Mouse (Mus musculus): ENCODE data around the gene Tmem80. TPM values are rescaled to one million over a fixed set of nuclear protein-coding genes. Genes with fewer than 3 reads are reported as not detected.

Tmem80 gene
- 27.8 TPM for polyA plus RNA-seq (2014; fragmentation: Illumina TruSeq; extraction: RNeasy Lipid Tissue Mini Kit (QIAGEN cat#74804); ENCODE audit: low read depth, low replicate concordance)

DNA sequence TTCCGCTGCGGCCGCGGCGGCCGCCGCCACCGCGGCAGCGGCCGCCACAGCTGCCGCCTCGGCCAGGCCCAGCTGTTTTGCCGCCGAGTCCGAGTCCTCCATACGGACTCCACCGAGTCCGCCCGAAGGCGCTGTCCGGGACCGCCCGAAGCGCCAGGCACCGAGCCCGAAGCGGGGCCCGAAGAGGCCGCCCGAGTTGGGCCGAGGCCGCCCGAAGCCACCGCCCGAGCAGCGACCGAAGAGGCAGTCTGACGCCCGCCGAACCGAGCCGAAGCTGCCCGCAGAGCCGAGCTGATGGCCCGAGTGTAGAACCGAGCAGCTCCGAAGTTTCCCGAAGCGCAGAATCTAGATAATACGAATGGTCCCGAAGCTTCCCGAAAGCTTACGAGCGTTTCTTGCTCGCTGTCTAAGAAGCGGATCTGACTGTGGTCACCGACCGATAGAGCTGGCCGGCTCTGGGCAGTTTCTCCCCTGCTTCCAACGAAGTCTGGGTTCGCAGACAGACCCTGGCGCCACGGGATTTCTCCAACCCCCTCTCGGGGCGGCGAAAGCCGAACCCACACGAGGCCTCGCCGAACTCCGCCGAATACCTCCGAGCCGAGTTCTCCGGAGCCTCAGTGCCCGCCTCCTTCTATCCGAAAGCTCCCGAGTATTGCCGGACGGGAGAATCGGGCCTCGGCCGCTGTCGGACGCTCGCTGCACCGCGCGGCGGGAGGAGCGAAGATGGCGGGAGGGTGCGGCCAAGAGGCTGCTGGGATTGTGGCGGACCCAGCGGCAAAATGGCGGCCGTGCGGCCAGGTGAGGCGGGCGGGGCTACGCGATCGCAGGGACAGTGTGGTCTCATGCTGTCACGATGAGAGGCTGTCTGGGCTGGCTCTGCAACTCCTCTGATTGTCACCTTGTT lies at the start of gene Tmem80, which contains the start of gene Deaf1:
Tmem80 (plus strand) TSS at position 271 of the 904 bp plus-strand sequence.
Deaf1 (minus strand) TSS at position 222 of the 904 bp plus-strand sequence.

GRCm38 (mm10) chr7:141278766-141279590 lies 48.6 kb upstream of the Tmem80 start, which contains the start of gene Sct:
Sct (minus strand) TSS chr7:141279133.

DNA sequence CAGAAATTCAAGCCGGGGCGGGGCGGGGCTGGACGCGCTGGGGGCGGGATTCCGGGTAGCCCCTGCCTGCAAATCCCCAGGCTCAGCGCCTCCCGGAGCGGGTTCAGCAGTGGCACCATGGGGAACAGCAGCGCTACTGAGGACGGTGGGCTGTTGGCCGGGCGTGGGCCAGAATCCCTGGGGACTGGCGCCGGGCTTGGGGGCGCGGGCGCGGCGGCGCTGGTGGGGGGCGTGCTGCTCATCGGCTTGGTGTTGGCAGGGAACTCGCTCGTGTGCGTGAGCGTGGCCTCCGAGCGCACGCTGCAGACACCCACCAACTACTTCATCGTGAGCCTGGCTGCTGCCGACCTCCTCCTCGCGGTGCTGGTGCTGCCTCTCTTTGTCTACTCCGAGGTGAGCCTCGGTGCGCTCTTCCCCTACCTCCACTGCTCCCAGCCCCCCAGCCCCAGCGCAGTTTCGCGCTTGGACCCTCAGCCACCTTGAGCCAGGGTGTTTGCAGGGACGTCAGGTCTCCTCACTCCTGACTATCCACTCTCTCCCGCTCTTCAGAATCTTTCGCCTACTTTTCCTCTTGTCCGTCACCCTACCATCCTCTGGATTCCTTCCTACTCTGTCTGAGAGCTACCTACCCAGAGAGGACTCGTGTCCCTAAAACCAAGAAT lies 35.5 kb upstream of the Tmem80 start, which contains the start of gene Drd4:
Drd4 (plus strand) TSS at position 86 of the 662 bp plus-strand sequence.

GRCm38 (mm10) chr7:141338576-141339131 lies 11.1 kb downstream of the Tmem80 start, which contains the start of gene Eps8l2:
Eps8l2 (plus strand) TSS chr7:141338880.

Other genes with a start within 250 kb of the Tmem80 start
- not detected for gene Pkp3, start 249.5 kb upstream of the Tmem80 start, polyA plus RNA-seq (2014; fragmentation: Illumina TruSeq; extraction: RNeasy Lipid Tissue Mini Kit (QIAGEN cat#74804); ENCODE audit: low read depth, low replicate concordance)
- 8.4 TPM for gene Sigirr, start 227.2 kb upstream of the Tmem80 start, polyA plus RNA-seq (2014; fragmentation: Illumina TruSeq; extraction: RNeasy Lipid Tissue Mini Kit (QIAGEN cat#74804); ENCODE audit: low read depth, low replicate concordance)
- gene Ano9, start 209.9 kb upstream of the Tmem80 start, polyA plus RNA-seq (2014; fragmentation: Illumina TruSeq; extraction: RNeasy Lipid Tissue Mini Kit (QIAGEN cat#74804); ENCODE audit: low read depth, low replicate concordance) = not detected
- 29.2 TPM for gene Ptdss2, start 205.4 kb upstream of the Tmem80 start, polyA plus RNA-seq (2014; fragmentation: Illumina TruSeq; extraction: RNeasy Lipid Tissue Mini Kit (QIAGEN cat#74804); ENCODE audit: low read depth, low replicate concordance)
- 69.3 TPM for gene Rnh1, start 154.9 kb upstream of the Tmem80 start, polyA plus RNA-seq (2014; fragmentation: Illumina TruSeq; extraction: RNeasy Lipid Tissue Mini Kit (QIAGEN cat#74804); ENCODE audit: low read depth, low replicate concordance)
- gene Hras, start 133.7 kb upstream of the Tmem80 start, polyA plus RNA-seq (2014; fragmentation: Illumina TruSeq; extraction: RNeasy Lipid Tissue Mini Kit (QIAGEN cat#74804); ENCODE audit: low read depth, low replicate concordance) = 59.1 TPM
- 2.6 TPM for gene Lrrc56, start 133.6 kb upstream of the Tmem80 start, polyA plus RNA-seq (2014; fragmentation: Illumina TruSeq; extraction: RNeasy Lipid Tissue Mini Kit (QIAGEN cat#74804); ENCODE audit: low read depth, low replicate concordance)
- gene Lmntd2, start 113.7 kb upstream of the Tmem80 start, polyA plus RNA-seq (2014; fragmentation: Illumina TruSeq; extraction: RNeasy Lipid Tissue Mini Kit (QIAGEN cat#74804); ENCODE audit: low read depth, low replicate concordance) = not detected
- 0.39 TPM for gene Rassf7, start 111.9 kb upstream of the Tmem80 start, polyA plus RNA-seq (2014; fragmentation: Illumina TruSeq; extraction: RNeasy Lipid Tissue Mini Kit (QIAGEN cat#74804); ENCODE audit: low read depth, low replicate concordance)
- gene Phrf1, start 99.0 kb upstream of the Tmem80 start, polyA plus RNA-seq (2014; fragmentation: Illumina TruSeq; extraction: RNeasy Lipid Tissue Mini Kit (QIAGEN cat#74804); ENCODE audit: low read depth, low replicate concordance) = 22.9 TPM
- gene Irf7, start 61.3 kb upstream of the Tmem80 start, polyA plus RNA-seq (2014; fragmentation: Illumina TruSeq; extraction: RNeasy Lipid Tissue Mini Kit (QIAGEN cat#74804); ENCODE audit: low read depth, low replicate concordance) = 10.7 TPM
- gene Cdhr5, start 51.0 kb upstream of the Tmem80 start, polyA plus RNA-seq (2014; fragmentation: Illumina TruSeq; extraction: RNeasy Lipid Tissue Mini Kit (QIAGEN cat#74804); ENCODE audit: low read depth, low replicate concordance) = not detected
- not detected for gene Sct, start 48.6 kb upstream of the Tmem80 start, polyA plus RNA-seq (2014; fragmentation: Illumina TruSeq; extraction: RNeasy Lipid Tissue Mini Kit (QIAGEN cat#74804); ENCODE audit: low read depth, low replicate concordance)
- gene Drd4, start 35.7 kb upstream of the Tmem80 start, polyA plus RNA-seq (2014; fragmentation: Illumina TruSeq; extraction: RNeasy Lipid Tissue Mini Kit (QIAGEN cat#74804); ENCODE audit: low read depth, low replicate concordance) = not detected
- 17.7 TPM for gene Deaf1, start within 50 bp of the Tmem80 start, polyA plus RNA-seq (2014; fragmentation: Illumina TruSeq; extraction: RNeasy Lipid Tissue Mini Kit (QIAGEN cat#74804); ENCODE audit: low read depth, low replicate concordance)
- gene Eps8l2, start 11.1 kb downstream of the Tmem80 start, polyA plus RNA-seq (2014; fragmentation: Illumina TruSeq; extraction: RNeasy Lipid Tissue Mini Kit (QIAGEN cat#74804); ENCODE audit: low read depth, low replicate concordance) = 4.6 TPM
- 127 TPM for gene Taldo1, start 64.5 kb downstream of the Tmem80 start, polyA plus RNA-seq (2014; fragmentation: Illumina TruSeq; extraction: RNeasy Lipid Tissue Mini Kit (QIAGEN cat#74804); ENCODE audit: low read depth, low replicate concordance)
- gene Gatd1, start 86.4 kb downstream of the Tmem80 start, polyA plus RNA-seq (2014; fragmentation: Illumina TruSeq; extraction: RNeasy Lipid Tissue Mini Kit (QIAGEN cat#74804); ENCODE audit: low read depth, low replicate concordance) = 15.8 TPM
- 2.8 TPM for gene Cend1, start 101.8 kb downstream of the Tmem80 start, polyA plus RNA-seq (2014; fragmentation: Illumina TruSeq; extraction: RNeasy Lipid Tissue Mini Kit (QIAGEN cat#74804); ENCODE audit: low read depth, low replicate concordance)
- 48.3 TPM for gene Slc25a22, start 110.2 kb downstream of the Tmem80 start, polyA plus RNA-seq (2014; fragmentation: Illumina TruSeq; extraction: RNeasy Lipid Tissue Mini Kit (QIAGEN cat#74804); ENCODE audit: low read depth, low replicate concordance)
- gene Pidd1, start 116.3 kb downstream of the Tmem80 start, polyA plus RNA-seq (2014; fragmentation: Illumina TruSeq; extraction: RNeasy Lipid Tissue Mini Kit (QIAGEN cat#74804); ENCODE audit: low read depth, low replicate concordance) = 1.4 TPM
- 735 TPM for gene Rplp2, start 119.6 kb downstream of the Tmem80 start, polyA plus RNA-seq (2014; fragmentation: Illumina TruSeq; extraction: RNeasy Lipid Tissue Mini Kit (QIAGEN cat#74804); ENCODE audit: low read depth, low replicate concordance)
- 449 TPM for gene Pnpla2, start 127.5 kb downstream of the Tmem80 start, polyA plus RNA-seq (2014; fragmentation: Illumina TruSeq; extraction: RNeasy Lipid Tissue Mini Kit (QIAGEN cat#74804); ENCODE audit: low read depth, low replicate concordance)
- 35.1 TPM for gene Cracr2b, start 133.4 kb downstream of the Tmem80 start, polyA plus RNA-seq (2014; fragmentation: Illumina TruSeq; extraction: RNeasy Lipid Tissue Mini Kit (QIAGEN cat#74804); ENCODE audit: low read depth, low replicate concordance)
- gene Cd151, start 139.7 kb downstream of the Tmem80 start, polyA plus RNA-seq (2014; fragmentation: Illumina TruSeq; extraction: RNeasy Lipid Tissue Mini Kit (QIAGEN cat#74804); ENCODE audit: low read depth, low replicate concordance) = 248 TPM
- gene Polr2l, start 147.4 kb downstream of the Tmem80 start, polyA plus RNA-seq (2014; fragmentation: Illumina TruSeq; extraction: RNeasy Lipid Tissue Mini Kit (QIAGEN cat#74804); ENCODE audit: low read depth, low replicate concordance) = 55.2 TPM
- 27.8 TPM for gene Tspan4, start 147.5 kb downstream of the Tmem80 start, polyA plus RNA-seq (2014; fragmentation: Illumina TruSeq; extraction: RNeasy Lipid Tissue Mini Kit (QIAGEN cat#74804); ENCODE audit: low read depth, low replicate concordance)
- 27.4 TPM for gene Chid1, start 212.1 kb downstream of the Tmem80 start, polyA plus RNA-seq (2014; fragmentation: Illumina TruSeq; extraction: RNeasy Lipid Tissue Mini Kit (QIAGEN cat#74804); ENCODE audit: low read depth, low replicate concordance)
- gene Ap2a2, start 234.4 kb downstream of the Tmem80 start, polyA plus RNA-seq (2014; fragmentation: Illumina TruSeq; extraction: RNeasy Lipid Tissue Mini Kit (QIAGEN cat#74804); ENCODE audit: low read depth, low replicate concordance) = 33.0 TPM

All from heart, adult 10 weeks (tissue).